Mouse (Mus musculus) liver, adult 2 months (tissue): ENCODE results near the gene Smyd4.

Experiments
- CTCF ChIP-seq: fragments of 200-500 bp; IDR thresholded peaks from 2 replicates; pipeline ENCODE4 v1.5.1; 2011; ENCODE audit warnings: low read depth, low read length, control low read depth
- POLR2A ChIP-seq: fragments of 200-500 bp; IDR thresholded peaks from 2 replicates; pipeline ENCODE4 v1.6.1; 2011; ENCODE audit warnings: low read length, control low read depth; ENCODE audit not compliant: insufficient read depth; ENCODE audit errors: extremely low read depth

- TF ChIP-seq CTCF (no peak), POLR2A (no peak)
These were observed 29.0 kb upstream of the Smyd4 start for GRCm38 (mm10) chr11:75319246-75319645.
